Mouse (Mus musculus): ENCODE results near the gene Adora1. TPM values are rescaled to one million over a fixed set of nuclear protein-coding genes. Genes with fewer than 3 reads are reported as not detected.

Gene Adora1
- polyA plus RNA-seq, 1 experiment: 1.2 TPM

DNA sequence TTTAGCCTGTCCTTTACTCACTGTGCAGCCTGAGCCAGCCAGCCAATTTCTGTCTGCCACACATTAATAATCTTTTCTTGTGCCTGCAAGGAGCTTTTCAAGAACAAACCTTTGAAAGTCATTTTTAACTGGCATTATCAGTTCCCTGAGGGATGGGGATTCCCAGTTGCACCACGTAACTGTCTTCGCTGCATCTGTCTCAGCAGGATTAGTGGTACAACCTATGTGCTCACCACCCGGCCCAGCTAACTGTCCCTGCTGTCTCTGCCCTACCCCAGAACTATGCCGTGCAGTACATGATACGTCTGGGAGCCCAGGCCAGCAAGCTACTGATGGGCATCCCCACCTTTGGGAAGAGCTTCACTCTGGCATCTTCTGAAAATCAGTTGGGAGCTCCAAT lies 47.0 kb downstream of the Adora1 start:
- H3K27ac ChIP-seq (ENCODE audit: insufficient read depth, low read depth, low read length): no peak overlapping the region
- H3K27me3 ChIP-seq (ENCODE audit: control insufficient read depth, insufficient read depth, low read length): no peaks in the 10 kb centered on the region
- H3K4me3 ChIP-seq (ENCODE audit: low read depth, low read length): no peak overlapping the region
- peaks cover 4% of the 10 kb centered on the region; the same call in 1 of the 2 replicates for H3K4me1 ChIP-seq (ENCODE audit: control insufficient read depth, insufficient read depth, insufficient read length, low read length)
- WGBS: 87% methylated on average over 5 of the region's 5 CpGs
- no peak for TF ChIP-seq POLR2A (IDR thresholded peaks at IDR 0.05; ENCODE audit: low read depth, low read length)
- no peak for TF ChIP-seq CTCF (IDR thresholded peaks at IDR 0.05; ENCODE audit: extremely low read depth, insufficient read length, insufficient replicate concordance, low read depth, low read length)
- no peaks in the 10 kb centered on the region for H3K36me3 ChIP-seq (ENCODE audit: control insufficient read depth, insufficient read depth, low read length)

DNA sequence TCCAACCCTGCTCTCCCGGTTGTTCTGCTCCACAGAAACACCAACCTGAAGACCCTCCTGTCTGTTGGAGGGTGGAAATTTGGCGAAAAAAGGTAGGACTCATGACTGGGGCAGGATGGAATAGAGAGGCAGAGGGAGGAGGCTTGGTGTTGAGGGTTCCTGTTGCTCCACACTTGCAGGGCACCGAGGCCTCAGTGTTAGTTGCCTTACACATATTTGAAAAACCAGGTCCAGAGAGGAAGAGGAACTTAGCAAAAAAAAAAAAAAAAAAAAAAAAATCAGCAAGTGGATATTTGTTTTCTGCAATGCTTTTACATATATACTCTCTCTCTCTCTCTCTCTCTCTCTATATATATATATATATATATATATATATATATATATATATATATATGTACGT lies 51.1 kb downstream of the Adora1 start:
- Histone ChIP-seq H3K27ac (ENCODE audit: insufficient read depth, low read depth, low read length) (no peak overlapping the region), H3K27me3 (ENCODE audit: control insufficient read depth, insufficient read depth, low read length) (no peaks in the 10 kb centered on the region), H3K4me3 (ENCODE audit: low read depth, low read length) (no peak overlapping the region), H3K36me3 (ENCODE audit: control insufficient read depth, insufficient read depth, low read length) (no peaks in the 10 kb centered on the region), H3K4me1 (ENCODE audit: control insufficient read depth, insufficient read depth, insufficient read length, low read length) (no peaks in the 10 kb centered on the region; the same call in 1 of the 2 replicates)
- TF ChIP-seq POLR2A (IDR thresholded peaks at IDR 0.05; ENCODE audit: low read depth, low read length) (no peak), CTCF (IDR thresholded peaks at IDR 0.05; ENCODE audit: extremely low read depth, insufficient read length, insufficient replicate concordance, low read depth, low read length) (no peak)
- WGBS: 80% methylated on average over 4 of the region's 4 CpGs

DNA sequence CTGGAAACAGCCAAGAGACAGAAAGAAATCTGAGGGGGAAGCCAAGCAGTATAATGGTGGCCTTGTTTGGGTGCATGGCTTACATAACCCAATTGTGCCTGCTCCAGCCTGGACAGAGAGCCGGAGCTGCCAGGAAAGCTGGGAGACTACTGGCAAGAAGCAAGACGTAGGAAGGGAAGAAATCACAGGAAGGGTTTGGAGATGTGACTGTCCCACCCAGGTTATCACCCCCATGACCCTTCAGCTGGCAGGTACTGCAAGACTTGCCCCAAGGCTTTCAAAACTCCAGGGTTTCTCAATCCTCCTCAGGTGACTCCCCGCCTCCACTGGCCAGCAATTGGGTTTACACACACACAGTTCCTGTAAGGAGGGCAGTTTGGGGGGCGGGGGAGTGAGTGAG lies 53.2 kb downstream of the Adora1 start, which contains the start of gene Chil1:
Gene Chil1, plus strand, starts transcription at position 152 of the 400 bp plus-strand sequence.
- Histone ChIP-seq H3K4me1 (ENCODE audit: control insufficient read depth, insufficient read depth, insufficient read length, low read length) (no peaks in the 10 kb centered on the region), H3K36me3 (ENCODE audit: control insufficient read depth, insufficient read depth, low read length) (no peaks in the 10 kb centered on the region), H3K4me3 (ENCODE audit: low read depth, low read length) (no peak within 1 kb of the TSS), H3K27me3 (ENCODE audit: control insufficient read depth, insufficient read depth, low read length) (no peaks in the 10 kb centered on the region), H3K27ac (ENCODE audit: insufficient read depth, low read depth, low read length) (no peak within 1 kb of the TSS)
- WGBS: 77% methylated on average over 4 of the region's 4 CpGs
- TF ChIP-seq CTCF (IDR thresholded peaks at IDR 0.05; ENCODE audit: extremely low read depth, insufficient read length, insufficient replicate concordance, low read depth, low read length) (no peak), POLR2A (IDR thresholded peaks at IDR 0.05; ENCODE audit: low read depth, low read length) (no peak)

DNA sequence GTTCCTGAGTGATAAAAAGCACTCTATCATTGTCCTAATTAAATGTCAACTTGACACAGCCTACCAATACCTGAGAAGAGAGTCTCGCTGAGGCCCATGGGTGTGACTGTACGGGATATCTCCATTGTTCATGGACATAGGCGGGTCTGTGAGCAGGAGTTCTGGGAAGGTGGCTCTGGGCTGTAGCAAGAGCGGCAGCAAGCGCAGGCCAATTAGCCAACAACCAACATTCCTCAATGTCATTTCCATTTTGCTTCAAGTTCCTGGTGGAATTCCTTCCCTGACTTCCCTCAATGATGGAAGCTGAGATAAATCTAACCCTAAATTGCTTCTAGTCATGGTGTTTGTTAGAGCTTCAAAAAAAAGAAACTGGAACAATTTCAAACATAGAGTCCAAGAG lies 57.3 kb downstream of the Adora1 start:
- Histone ChIP-seq H3K36me3 (ENCODE audit: control insufficient read depth, insufficient read depth, low read length) (no peaks in the 10 kb centered on the region), H3K27ac (ENCODE audit: insufficient read depth, low read depth, low read length) (no peak overlapping the region), H3K27me3 (ENCODE audit: control insufficient read depth, insufficient read depth, low read length) (no peaks in the 10 kb centered on the region), H3K4me3 (ENCODE audit: low read depth, low read length) (no peak overlapping the region), H3K4me1 (ENCODE audit: control insufficient read depth, insufficient read depth, insufficient read length, low read length) (no peaks in the 10 kb centered on the region)
- WGBS: 76% methylated on average over 5 of the region's 5 CpGs
- no peak for TF ChIP-seq POLR2A (IDR thresholded peaks at IDR 0.05; ENCODE audit: low read depth, low read length)

DNA sequence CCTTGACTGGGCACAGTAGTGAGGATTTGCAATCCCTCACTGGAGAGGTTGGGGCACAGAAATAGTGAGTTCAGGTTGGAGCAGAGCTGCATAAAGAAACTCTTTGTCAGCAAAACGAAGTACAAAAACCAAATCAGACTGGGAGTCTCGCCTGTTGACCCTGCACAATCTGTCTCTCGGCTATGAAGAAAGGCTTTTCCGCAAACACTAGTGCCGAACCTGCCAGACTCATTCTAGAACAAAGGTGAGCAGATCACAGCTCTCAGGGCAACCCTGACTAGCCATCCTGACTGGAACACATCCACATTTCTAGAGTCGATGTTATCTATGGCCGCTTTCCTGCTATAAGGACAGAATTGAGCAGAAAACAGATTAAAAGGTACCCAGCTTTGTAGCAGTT lies 62.1 kb downstream of the Adora1 start:
- no peaks in the 10 kb centered on the region for H3K27me3 ChIP-seq (ENCODE audit: control insufficient read depth, insufficient read depth, low read length)
- 64% methylated on average over 7 of the region's 7 CpGs for WGBS
- no peak overlapping the region for H3K4me3 ChIP-seq (ENCODE audit: low read depth, low read length)
- TF ChIP-seq CTCF (IDR thresholded peaks at IDR 0.05; ENCODE audit: extremely low read depth, insufficient read length, insufficient replicate concordance, low read depth, low read length) (no peak), POLR2A (IDR thresholded peaks at IDR 0.05; ENCODE audit: low read depth, low read length) (no peak)
- no peak overlapping the region for H3K27ac ChIP-seq (ENCODE audit: insufficient read depth, low read depth, low read length)
- peaks cover 9% of the 10 kb centered on the region; the same call in 1 of the 2 replicates for H3K4me1 ChIP-seq (ENCODE audit: control insufficient read depth, insufficient read depth, insufficient read length, low read length)
- H3K36me3 ChIP-seq (ENCODE audit: control insufficient read depth, insufficient read depth, low read length): no peaks in the 10 kb centered on the region

DNA sequence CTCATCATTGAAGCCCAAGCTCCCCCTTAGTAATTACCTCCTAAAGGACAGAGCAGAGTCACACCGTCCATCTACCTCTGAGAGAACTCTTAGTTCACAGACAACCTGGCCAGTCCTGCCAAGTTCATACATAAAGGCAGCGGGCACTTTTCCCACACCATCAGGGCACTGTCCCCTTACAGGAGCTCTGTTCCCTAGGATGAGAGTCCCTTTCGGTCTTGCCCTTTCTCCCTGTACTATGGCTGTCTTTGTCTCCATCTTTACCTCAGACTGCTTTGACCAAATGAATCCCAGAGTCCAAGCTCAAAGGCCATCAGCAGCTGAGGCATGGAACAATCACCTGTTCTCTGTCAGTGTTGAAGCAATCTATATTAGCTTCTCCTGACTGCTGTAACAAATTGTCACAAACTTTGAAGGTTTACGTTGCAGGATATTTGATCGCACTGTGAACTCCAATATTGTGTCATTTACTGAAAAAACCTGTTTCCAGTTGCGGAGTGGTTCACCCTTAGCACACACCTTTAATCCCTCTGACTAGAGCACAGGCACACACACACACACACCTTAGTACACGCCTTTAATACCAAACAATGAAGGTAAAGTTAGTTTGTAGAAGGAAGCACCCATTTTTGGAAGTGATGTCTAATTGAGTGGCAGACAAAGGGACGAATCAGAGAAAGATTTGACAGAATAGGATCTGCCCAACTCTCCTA lies 66.1 kb downstream of the Adora1 start:
- TF ChIP-seq CTCF (IDR thresholded peaks at IDR 0.05; ENCODE audit: extremely low read depth, insufficient read length, insufficient replicate concordance, low read depth, low read length): no peak
- no peak for TF ChIP-seq POLR2A (IDR thresholded peaks at IDR 0.05; ENCODE audit: low read depth, low read length)
- peak overlapping the region; percentile 4; the same call in 1 of the 2 replicates for H3K27ac ChIP-seq (ENCODE audit: insufficient read depth, low read depth, low read length)
- WGBS: 85% methylated on average over 8 of the region's 8 CpGs
- H3K4me3 ChIP-seq (ENCODE audit: low read depth, low read length): no peak overlapping the region
- no peaks in the 10 kb centered on the region for H3K36me3 ChIP-seq (ENCODE audit: control insufficient read depth, insufficient read depth, low read length)
- H3K4me1 ChIP-seq (ENCODE audit: control insufficient read depth, insufficient read depth, insufficient read length, low read length): peaks cover 10% of the 10 kb centered on the region; the same call in 1 of the 2 replicates
- H3K27me3 ChIP-seq (ENCODE audit: control insufficient read depth, insufficient read depth, low read length): no peaks in the 10 kb centered on the region

DNA sequence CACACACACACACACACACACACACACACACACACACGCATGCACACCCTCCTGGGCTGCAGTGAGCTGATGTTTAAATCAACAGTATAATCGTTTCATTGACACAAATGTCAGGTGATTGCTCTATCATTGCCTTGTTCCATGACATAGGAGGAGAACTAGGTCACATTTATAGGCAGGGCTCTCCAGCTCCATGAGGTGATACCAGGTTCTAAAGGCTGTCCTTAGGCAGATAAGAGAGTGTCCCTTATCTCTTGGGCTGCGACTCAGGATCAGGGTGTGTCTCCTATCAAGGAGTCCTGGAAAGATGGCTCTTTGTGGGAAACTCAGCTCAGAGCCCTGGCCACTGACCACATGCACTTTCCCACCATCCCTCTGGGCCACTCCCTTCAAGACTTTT lies 66.7 kb downstream of the Adora1 start:
- peak overlapping the region; percentile 4; the same call in 1 of the 2 replicates for H3K27ac ChIP-seq (ENCODE audit: insufficient read depth, low read depth, low read length)
- H3K36me3 ChIP-seq (ENCODE audit: control insufficient read depth, insufficient read depth, low read length): no peaks in the 10 kb centered on the region
- 23% methylated on average over 3 of the region's 3 CpGs for WGBS
- H3K4me3 ChIP-seq (ENCODE audit: low read depth, low read length): no peak overlapping the region
- TF ChIP-seq CTCF (IDR thresholded peaks at IDR 0.05; ENCODE audit: extremely low read depth, insufficient read length, insufficient replicate concordance, low read depth, low read length): no peak
- no peak for TF ChIP-seq POLR2A (IDR thresholded peaks at IDR 0.05; ENCODE audit: low read depth, low read length)
- no peaks in the 10 kb centered on the region for H3K27me3 ChIP-seq (ENCODE audit: control insufficient read depth, insufficient read depth, low read length)
- peaks cover 10% of the 10 kb centered on the region; the same call in 1 of the 2 replicates for H3K4me1 ChIP-seq (ENCODE audit: control insufficient read depth, insufficient read depth, insufficient read length, low read length)

Data from small intestine, adult 2 months (tissue).